Mouse (Mus musculus) thymus, postnatal 4 days (tissue): ENCODE results near the gene 4922502D21Rik.

ENCODE experiments used
- DNase-seq: peaks from one replicate; pipeline ENCODE4 v3.0.0; 2021

The 4922502D21Rik gene

DNA sequence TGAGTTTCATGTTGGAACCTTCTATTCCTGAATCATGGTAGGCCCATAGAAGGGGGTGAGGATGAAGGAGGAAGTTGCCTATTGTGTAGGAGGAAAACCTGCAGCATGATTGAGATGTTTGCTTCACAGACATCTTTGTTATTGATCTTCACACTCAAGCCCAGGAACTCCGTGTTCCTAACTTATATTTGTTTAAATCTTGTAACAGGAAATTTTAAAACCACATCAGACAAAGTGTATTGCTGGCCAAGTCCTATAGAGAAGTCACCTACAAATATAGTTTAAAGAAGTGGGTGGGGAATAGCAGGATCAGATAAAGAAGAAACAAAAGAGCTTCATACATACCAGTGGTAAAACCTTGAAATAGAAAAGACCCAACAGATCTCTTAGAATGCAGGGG, 27.4 kb downstream of the 4922502D21Rik start:
- DNase-seq: no peak

DNA sequence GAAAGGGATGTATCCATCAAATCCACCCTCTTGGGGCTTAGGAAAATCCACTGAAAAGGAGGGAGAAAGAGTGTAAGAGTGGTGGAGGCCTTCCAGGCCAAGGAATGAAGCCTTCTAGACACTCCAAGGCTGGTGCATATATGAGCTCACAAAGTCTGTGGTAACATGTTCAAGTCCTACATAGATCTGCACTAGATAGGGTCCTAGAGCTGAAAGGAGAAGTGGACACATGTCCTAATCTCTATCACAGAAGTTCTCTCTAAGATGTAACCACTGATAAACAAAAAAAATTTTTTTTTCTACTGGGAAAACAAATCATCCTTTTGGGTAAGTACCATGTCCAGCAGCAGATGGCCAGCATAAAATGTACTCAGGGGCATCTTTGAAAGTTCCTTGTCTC, 42.9 kb downstream of the 4922502D21Rik start:
- no peak for DNase-seq

DNA sequence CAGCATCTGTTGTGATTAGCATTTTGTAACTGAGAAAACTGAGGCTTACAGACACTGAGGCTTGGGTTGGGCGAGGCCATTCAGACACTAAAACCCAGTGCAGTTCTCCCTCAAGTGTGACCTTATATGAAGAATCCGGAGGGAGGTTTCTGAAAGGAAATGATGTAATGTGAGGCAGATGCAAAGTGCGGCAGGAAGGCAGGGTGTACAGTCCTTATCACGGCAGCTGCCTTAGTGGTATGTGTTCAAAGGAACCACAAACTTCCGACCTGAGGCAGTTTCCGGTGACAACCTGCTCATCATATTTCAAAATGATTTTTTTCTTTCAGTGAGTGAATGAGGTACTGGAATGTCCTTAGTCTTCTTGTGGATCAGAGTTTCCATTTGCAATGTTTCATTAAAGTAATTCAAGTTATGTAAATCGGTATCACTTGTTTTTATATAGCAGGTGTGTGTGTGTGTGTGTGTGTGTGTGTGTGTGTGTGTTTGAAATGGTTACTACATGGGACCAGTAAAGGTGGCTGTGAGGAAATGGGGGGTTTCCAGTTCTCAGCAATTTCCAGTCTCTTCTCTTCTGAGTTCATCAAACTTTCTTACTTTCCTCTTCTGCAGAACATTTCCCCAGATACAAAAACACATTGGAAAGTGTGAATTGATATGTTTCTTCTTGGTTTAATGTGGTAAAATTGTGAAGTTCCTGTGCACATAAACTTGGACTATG, 47.1 kb downstream of the 4922502D21Rik start:
- DNase-seq: peak; percentile 71

DNA sequence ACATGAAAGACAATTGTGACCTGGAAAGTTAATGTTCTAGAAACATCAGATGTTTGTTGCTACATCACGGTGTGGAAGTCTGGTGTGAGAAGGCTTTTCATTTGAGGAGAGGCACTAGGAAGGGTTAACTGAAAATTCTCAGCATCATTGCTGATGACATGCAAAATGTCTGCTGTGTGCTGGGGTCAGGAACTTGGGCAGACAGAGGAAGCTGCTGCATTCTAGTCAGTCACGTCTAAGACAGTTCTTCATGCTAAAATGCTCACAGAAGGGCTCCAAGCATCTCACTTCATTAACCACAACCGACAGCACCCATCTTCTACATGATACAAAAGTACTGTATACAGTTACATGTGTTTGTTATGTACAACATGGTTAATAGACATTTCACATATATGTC, 48.3 kb downstream of the 4922502D21Rik start:
- no peak for DNase-seq

DNA sequence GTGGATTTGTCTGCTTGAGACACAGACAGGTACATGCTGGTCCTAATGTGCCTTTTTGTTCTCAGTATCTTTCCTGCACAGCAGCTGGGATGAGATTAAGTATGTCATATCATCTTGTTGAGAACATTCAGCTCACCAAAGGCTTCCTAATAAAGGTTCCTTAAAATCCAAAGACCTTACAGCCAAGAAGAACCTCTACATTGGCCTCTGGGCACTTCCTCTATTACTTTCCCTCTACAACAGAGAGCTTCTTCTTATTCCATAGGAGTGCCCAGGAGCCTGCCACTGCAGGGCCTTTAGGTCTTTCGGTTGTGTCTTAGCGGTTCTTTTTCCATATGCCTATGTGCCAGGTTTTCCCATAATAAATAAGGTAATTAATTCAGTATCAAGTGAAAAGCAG, 55.1 kb downstream of the 4922502D21Rik start:
- no peak for DNase-seq

DNA sequence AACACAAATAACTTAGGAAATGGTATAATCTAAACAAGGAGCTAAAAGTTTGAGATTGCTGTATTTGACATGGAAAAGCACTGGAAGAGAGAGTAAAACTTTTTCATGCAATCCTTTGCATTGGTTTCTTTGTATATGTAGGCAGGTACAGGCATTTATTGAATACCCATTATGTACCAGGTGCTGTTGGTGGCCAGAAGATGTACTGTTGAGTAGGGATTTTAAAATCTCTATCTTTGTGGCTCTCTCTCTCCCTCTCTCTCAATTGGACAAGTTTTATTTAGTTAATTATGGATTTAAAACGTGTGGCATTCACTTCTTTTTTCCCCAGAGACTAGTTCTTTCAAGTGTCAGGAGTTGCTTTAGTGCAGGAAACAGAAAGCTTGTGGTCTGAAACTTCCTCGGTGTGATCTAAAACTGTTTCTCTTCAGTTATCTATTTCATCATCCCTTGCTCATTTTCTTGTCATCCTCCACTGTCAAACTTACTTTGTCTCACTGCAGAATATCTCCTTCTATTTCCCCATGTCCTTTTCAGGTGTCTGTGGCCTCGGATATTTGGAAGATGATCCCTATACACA, 55.9 kb downstream of the 4922502D21Rik start:
- DNase-seq: no peak

DNA sequence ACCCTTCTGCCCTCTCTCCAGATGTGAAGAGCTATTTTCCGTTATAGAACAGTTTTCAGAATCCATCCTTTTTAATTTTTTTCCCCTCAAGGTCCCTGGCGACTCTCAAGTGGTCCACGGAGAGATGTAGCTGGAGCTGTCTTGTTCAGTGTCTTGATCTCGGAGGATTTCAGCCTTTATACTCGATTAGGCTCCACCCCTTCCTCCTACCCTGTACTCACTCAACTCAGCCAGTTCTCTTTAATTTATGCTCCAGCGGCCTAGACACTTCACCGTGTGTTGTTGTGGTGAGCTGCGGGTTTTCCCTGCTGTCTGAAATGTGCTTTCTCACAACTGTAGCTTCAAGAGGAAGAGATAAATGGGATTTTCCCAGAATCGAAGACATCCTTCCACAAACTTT, 56.4 kb downstream of the 4922502D21Rik start, which contains the start of gene Cd69:
Gene Cd69 (minus strand): TSS at position 217 of the 400 bp plus-strand sequence.
- DNase-seq: peak; percentile 63

DNA sequence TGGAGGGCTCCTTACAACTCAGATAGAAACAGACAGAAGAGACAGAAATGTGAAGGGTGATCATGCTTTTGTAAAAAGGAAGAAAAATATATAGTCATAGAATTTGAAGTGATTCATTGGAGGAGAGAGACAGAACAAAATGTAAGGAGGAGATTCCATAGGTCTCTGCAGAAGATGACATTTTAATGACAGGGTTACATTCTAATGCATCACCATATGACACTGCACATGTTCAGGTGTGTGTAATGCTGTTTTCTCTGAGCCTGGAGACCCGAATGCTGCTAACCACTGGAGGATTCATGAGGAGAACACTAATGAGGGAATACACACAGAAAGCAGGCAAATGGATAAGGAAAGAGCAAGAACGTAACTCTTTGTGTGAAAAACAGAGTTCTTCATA, 57.1 kb downstream of the 4922502D21Rik start:
- no peak for DNase-seq

DNA sequence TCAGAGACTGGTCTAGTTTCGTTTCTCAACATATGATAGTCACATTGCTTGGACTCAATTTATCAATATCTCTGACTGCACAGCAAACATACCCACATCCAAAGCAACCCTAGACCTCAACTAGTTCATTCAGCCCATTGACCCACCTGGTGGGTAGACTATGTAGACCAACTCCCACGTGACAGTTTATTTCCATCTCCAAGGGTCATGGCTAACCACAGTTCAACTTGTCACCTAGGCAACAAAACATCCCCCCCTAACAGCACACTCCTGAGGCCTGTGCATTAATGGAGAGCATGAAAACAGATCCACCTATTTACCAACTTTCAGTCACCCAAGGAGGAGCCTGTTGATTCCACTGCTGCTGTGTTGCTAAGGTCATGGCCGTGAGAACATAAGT, 57.9 kb downstream of the 4922502D21Rik start:
- no peak for DNase-seq
